Mouse (Mus musculus) liver, adult 2 months (tissue): ENCODE data around the gene Dcakd. TPM values are rescaled to one million over a fixed set of nuclear protein-coding genes. Genes with fewer than 3 reads are reported as not detected.

Experiments used
- DNase-seq: peaks from one replicate; pipeline ENCODE4 v3.0.0-alpha.2; 2011; ENCODE audit warnings: low read depth, low spot score; ENCODE audit errors: extremely low read depth
- H3K27ac ChIP-seq: fragments of 200-500 bp; replicated peaks from 2 replicates; pipeline ENCODE4 v1.5.1; 2012; ENCODE audit warnings: low read depth, mild to moderate bottlenecking, control low read depth, inconsistent platforms, low read length; ENCODE audit not compliant: insufficient read depth
- H3K27me3 ChIP-seq: fragments of 200-500 bp; 2 replicates; pipeline ENCODE4 v1.6.1; 2012; ENCODE audit warnings: mild to moderate bottlenecking, moderate library complexity, low read length, inconsistent platforms; ENCODE audit not compliant: control insufficient read depth, insufficient read depth
- H3K36me3 ChIP-seq: fragments of 200-500 bp; 2 replicates; pipeline ENCODE4 v1.6.1; 2012; ENCODE audit warnings: low read length, inconsistent platforms; ENCODE audit not compliant: control insufficient read depth, insufficient read depth
- H3K4me1 ChIP-seq: fragments of 200-500 bp; 2 replicates; pipeline ENCODE4 v1.6.1; 2011; ENCODE audit warnings: low read length; ENCODE audit not compliant: control insufficient read depth, insufficient read depth
- H3K4me3 ChIP-seq: fragments of 200-500 bp; 2 replicates; pipeline ENCODE4 v1.5.1; 2011; ENCODE audit warnings: low read depth, mild to moderate bottlenecking, control low read depth, low read length, moderate library complexity; ENCODE audit not compliant: insufficient read depth
- H3K79me2 ChIP-seq: fragments of 200-500 bp; 2 replicates; pipeline ENCODE4 v1.6.1; 2012; ENCODE audit warnings: inconsistent platforms, mild to moderate bottlenecking, low read length, moderate library complexity; ENCODE audit not compliant: control insufficient read depth, insufficient read depth
- H3K9ac ChIP-seq: fragments of 200-500 bp; 2 replicates; pipeline ENCODE4 v1.6.1; 2012; ENCODE audit warnings: low read depth, mild to moderate bottlenecking, control low read depth, inconsistent platforms, low read length
- CTCF ChIP-seq: fragments of 200-500 bp; IDR thresholded peaks from 2 replicates; pipeline ENCODE4 v1.5.1; 2011; ENCODE audit warnings: low read depth, low read length, control low read depth
- POLR2A ChIP-seq: fragments of 200-500 bp; IDR thresholded peaks from 2 replicates; pipeline ENCODE4 v1.6.1; 2011; ENCODE audit warnings: low read length, control low read depth; ENCODE audit not compliant: insufficient read depth; ENCODE audit errors: extremely low read depth
- WGBS: fragments of 180-500 bp; shearing (Covaris S2); methylation state at CpG from one replicate; pipeline ENCODE4 v1.1.7; 2018; 5-methylcytosine and 5-hydroxymethylcytosine counted together
- polyA plus RNA-seq: library from polyadenylated mRNA; depleted of rRNA; stranded (reverse); fragments of >200 nt; gene quantifications from 2 replicates; pipeline ENCODE4 v1.2.3, GENCODE M21; 2012
- total RNA-seq: library from RNA; depleted of rRNA; stranded (reverse); fragments of >200 nt; gene quantifications from 2 replicates; pipeline ENCODE4 v1.2.3, GENCODE M21; 2014

The Dcakd gene
- total and polyA plus RNA-seq, 2 experiments, result 23.9 to 45.8 TPM

DNA sequence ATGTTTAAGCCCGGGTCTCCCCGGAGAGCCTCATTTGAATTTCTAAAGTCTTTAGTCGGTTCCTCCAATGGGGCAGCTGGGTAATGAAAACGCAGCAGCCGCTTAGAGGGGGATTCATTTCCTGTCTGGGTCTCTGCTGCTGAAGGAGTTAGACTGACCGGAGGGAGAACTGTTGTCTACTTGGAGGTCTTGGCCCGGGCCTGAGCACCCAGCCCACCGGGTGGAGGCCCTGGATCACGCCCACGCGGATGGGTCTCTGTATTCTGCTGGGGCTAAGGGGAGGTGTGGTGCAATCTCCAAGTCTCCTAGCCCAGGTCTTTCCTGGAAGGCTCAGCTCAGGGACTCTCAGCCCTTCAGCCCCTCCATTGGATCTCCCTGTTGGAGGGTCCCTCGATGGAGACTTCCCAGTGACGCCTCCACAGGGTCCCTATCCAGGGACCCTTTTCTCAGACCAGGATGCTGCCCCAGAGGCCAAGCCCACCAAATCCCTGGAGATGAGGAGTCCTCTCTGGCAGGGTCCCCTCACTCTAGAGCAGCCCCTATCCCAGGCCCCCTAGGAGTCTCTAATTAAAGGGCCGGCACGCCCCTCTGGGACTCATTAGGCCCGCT, 64.8 kb downstream of the Dcakd start:
- Histone ChIP-seq H3K27me3 (peaks cover 5% of the 10 kb centered on the region; the same call in 1 of the 2 replicates), H3K9ac (no peak overlapping the region), H3K4me1 (no peaks in the 10 kb centered on the region), H3K79me2 (no peaks in the 10 kb centered on the region), H3K36me3 (no peaks in the 10 kb centered on the region), H3K27ac (no peak overlapping the region), H3K4me3 (no peak overlapping the region)
- no peak for DNase-seq
- whole genome bisulfite sequencing, result 15% methylated on average over 16 of the region's 16 CpGs
- TF ChIP-seq POLR2A (no peak), CTCF (no peak)

DNA sequence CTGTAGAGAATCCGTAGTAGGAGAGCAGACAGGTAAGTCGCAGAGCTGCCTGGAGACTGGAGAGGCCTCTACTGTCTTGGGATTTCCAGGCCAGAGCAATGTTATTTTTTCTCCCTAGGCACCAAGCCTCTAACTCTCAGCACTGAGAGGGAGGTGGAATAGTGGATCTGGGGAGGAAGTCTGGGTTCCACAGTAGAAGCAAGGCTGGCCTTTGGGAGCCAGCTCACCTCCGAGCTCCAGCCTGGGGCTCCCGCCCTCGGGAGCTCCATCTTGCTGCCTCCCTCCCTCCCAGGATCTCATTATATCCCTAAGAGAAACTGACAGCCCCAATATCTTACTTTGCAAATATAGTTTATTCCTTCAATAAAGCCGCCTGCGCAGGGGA, 65.3 kb downstream of the Dcakd start:
- Histone ChIP-seq H3K36me3 (no peaks in the 10 kb centered on the region), H3K4me3 (no peak overlapping the region), H3K79me2 (no peaks in the 10 kb centered on the region), H3K9ac (no peak overlapping the region), H3K4me1 (no peaks in the 10 kb centered on the region), H3K27ac (no peak overlapping the region), H3K27me3 (peaks cover 5% of the 10 kb centered on the region; the same call in 1 of the 2 replicates)
- DNase-seq, result no peak
- 60% methylated on average over 7 of the region's 7 CpGs for WGBS
- TF ChIP-seq CTCF, result no peak
- TF ChIP-seq POLR2A, result no peak

DNA sequence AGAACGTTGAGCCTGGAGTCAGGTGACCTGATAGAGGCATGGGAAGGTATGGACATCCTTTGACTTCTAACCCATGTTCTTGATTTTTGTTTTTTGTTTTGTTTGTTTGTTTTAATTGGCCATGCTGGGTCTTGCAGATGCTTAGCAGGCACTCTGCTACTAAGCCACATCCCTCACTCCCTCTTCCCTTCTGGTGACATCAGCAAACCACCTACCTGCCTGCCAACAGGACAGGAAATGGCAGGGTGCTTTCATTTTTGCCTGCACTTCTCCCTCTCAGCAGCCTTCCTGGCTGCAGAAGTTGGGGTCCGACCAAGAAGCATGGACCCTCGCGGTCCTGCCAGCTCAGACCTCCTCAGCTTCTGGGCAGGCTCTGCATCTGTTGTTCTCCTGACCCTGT, 67.1 kb downstream of the Dcakd start:
- no peak overlapping the region for H3K4me3 ChIP-seq
- WGBS, result 86% methylated on average over 4 of the region's 4 CpGs
- DNase-seq, result no peak
- TF ChIP-seq CTCF, result no peak
- no peak for TF ChIP-seq POLR2A
- H3K27ac ChIP-seq, result no peak overlapping the region
- no peaks in the 10 kb centered on the region for H3K36me3 ChIP-seq
- no peaks in the 10 kb centered on the region for H3K4me1 ChIP-seq
- H3K9ac ChIP-seq, result no peak overlapping the region
- no peaks in the 10 kb centered on the region for H3K79me2 ChIP-seq
- H3K27me3 ChIP-seq, result 0 out of 2 replicates have a peak, but pooled peaks cover 3% of the 10 kb centered on the region

DNA sequence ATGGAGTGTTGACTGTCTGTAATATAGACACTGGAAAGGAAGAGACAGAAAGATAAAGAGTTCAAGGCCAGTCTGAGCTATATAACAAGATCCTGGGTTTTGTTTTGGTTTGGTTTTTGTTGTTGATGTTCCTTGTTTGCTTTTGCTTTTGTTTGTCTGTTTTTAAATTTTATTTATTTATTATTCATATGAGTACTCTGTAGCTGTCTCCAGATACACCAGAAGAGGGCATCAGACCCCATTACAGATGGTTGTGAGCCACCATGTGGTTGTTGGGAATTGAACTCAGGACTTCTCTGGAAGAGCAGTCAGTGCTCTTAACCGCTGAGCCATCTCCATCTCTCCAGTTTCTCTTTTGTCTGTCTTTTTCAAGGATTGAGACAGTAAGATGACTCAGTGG, 69.3 kb downstream of the Dcakd start:
- WGBS, result 91% methylated on average over 1 of the region's 1 CpGs
- Histone ChIP-seq H3K4me1 (no peaks in the 10 kb centered on the region), H3K4me3 (no peak overlapping the region), H3K79me2 (no peaks in the 10 kb centered on the region), H3K27me3 (0 out of 2 replicates have a peak, but pooled peaks cover 3% of the 10 kb centered on the region), H3K9ac (no peak overlapping the region), H3K27ac (no peak overlapping the region), H3K36me3 (no peaks in the 10 kb centered on the region)
- no peak for DNase-seq
- no peak for TF ChIP-seq POLR2A
- no peak for TF ChIP-seq CTCF

DNA sequence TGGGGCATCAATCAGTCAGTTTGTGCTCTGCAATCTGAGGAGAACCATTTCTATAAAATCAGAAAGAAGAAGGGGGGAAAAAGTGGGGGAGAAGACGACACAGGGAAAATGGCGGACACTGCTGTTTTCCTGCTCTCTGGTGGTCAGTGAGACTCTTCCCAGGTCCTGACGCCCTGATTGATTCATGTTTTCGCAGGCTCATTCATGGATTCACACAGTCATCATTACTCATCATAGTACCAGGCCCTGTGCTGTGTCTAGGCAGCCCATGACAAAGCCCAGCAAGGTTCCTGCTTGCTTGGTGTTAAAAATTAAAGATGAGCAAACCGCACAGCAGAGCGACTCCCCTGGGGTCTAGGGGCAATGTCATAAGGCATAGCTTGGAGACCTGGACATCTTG, 69.7 kb downstream of the Dcakd start:
- TF ChIP-seq CTCF, result no peak
- TF ChIP-seq POLR2A, result no peak
- 87% methylated on average over 6 of the region's 6 CpGs for WGBS
- Histone ChIP-seq H3K9ac (no peak overlapping the region), H3K4me1 (no peaks in the 10 kb centered on the region), H3K27ac (no peak overlapping the region), H3K36me3 (no peaks in the 10 kb centered on the region), H3K4me3 (no peak overlapping the region), H3K79me2 (no peaks in the 10 kb centered on the region), H3K27me3 (0 out of 2 replicates have a peak, but pooled peaks cover 3% of the 10 kb centered on the region)
- no peak for DNase-seq

DNA sequence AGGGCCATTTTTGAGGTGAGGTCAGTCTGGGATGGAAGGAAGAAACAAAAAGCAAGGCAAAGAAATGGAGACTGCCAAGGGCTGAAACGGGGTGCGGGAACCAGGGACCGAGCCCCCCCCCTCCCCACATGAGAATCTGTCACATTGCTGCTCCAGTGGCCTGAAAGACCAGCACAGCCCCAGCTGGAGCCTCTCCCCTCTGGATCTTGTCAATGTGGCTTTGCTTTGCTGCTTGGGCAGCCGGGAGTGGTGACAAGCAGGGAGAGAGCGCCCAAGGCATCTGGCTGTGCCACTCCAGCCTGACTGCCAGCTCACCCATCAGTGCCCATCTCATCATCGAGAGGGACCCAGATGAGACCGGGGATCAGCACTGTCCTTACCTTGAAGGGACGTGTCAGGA, 70.4 kb downstream of the Dcakd start:
- DNase-seq, result no peak
- H3K27ac ChIP-seq, result no peak overlapping the region
- H3K79me2 ChIP-seq, result no peaks in the 10 kb centered on the region
- no peak overlapping the region for H3K4me3 ChIP-seq
- WGBS, result 77% methylated on average over 8 of the region's 8 CpGs
- TF ChIP-seq CTCF (no peak), POLR2A (no peak)
- no peaks in the 10 kb centered on the region for H3K27me3 ChIP-seq
- no peaks in the 10 kb centered on the region for H3K36me3 ChIP-seq
- no peak overlapping the region for H3K9ac ChIP-seq
- H3K4me1 ChIP-seq, result no peaks in the 10 kb centered on the region
